Mouse (Mus musculus): ENCODE data around the gene Fadd. TPM values are rescaled to one million over a fixed set of nuclear protein-coding genes. Genes with fewer than 3 reads are reported as not detected.
A peak's percentile ranks its signal among the peaks of the same experiment; 100 is the strongest.

Gene Fadd
- polyA plus RNA-seq, 1 experiment from 2014 or later = 4.8 TPM

DNA sequence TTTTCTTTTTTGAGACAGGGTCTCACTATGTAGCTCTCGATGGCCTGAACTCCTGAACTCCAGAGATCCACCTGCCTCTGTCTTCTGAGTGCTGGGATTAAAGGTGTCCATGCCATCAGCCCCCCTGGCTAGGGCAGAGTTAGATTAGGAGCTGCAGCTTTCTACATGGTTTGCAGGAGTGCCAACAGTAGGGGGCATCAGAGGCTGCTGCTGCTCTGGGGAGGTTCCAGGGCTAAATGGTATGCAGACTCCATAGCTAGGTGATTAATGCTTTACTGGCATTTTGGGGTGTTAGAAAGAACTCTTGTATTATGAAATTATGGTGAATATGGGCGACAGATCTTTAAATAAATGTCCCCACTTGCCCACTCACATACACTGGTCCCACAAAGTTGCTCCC is 5.0 kb upstream of the Fadd start:
- WGBS = 45% methylated on average over 2 of the region's 2 CpGs
- Histone ChIP-seq H3K4me2 (ENCODE audit: low read depth, low read length) (no peak overlapping the region), H3K36me3 (ENCODE audit: control insufficient read depth, insufficient read depth, low read length) (no peaks in the 10 kb centered on the region)

DNA sequence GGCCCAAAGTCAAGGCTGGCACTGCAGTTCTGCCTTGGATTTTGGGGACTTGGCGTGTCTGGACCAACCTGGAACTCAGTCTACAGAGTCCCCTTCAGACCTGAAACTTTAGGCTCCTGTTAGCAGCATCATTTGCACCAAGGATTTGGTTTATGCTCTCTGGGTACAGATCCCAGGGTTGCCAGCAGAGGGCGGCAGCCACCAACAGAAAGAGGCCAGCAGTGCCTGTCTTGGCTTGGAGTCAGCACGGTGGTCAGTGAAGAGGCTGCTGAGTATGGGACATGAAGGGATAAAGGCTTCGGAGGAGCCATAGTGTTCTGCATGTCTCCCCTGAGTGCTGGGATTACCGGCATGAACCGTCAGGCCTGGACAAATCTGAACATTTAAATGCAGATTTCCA is 3.4 kb upstream of the Fadd start:
- H3K4me1 ChIP-seq (ENCODE audit: control insufficient read depth, insufficient read depth, low read length) = peaks cover 12% of the 10 kb centered on the region; the same call in 1 of the 2 replicates
- ATAC-seq (ENCODE audit: low read depth) = no peak
- H3K27me3 ChIP-seq (ENCODE audit: control insufficient read depth, insufficient read depth, low read length) = no peaks in the 10 kb centered on the region
- no peaks in the 10 kb centered on the region for H3K36me3 ChIP-seq (ENCODE audit: control insufficient read depth, insufficient read depth, low read length)
- H3K4me3 ChIP-seq (ENCODE audit: low read depth, low read length) = no peak overlapping the region
- H3K27ac ChIP-seq (ENCODE audit: low read depth, low read length) = no peak overlapping the region
- H3K4me2 ChIP-seq (ENCODE audit: low read depth, low read length) = no peak overlapping the region
- no peaks in the 10 kb centered on the region for H3K9me3 ChIP-seq (ENCODE audit: control insufficient read depth, low read length)
- H3K9ac ChIP-seq (replicated peaks; ENCODE audit: low read depth, low read length) = no peak overlapping the region
- 14% methylated on average over 6 of the region's 6 CpGs for WGBS

More for the DNA sequence above, 5.0 kb upstream of the Fadd start:
- H3K4me3 ChIP-seq (ENCODE audit: low read depth, low read length) = no peak overlapping the region
- H3K27me3 ChIP-seq (ENCODE audit: control insufficient read depth, insufficient read depth, low read length) = no peaks in the 10 kb centered on the region
- no peak overlapping the region for H3K9ac ChIP-seq (replicated peaks; ENCODE audit: low read depth, low read length)
- ATAC-seq (ENCODE audit: low read depth) = no peak
- H3K27ac ChIP-seq (ENCODE audit: low read depth, low read length) = no peak overlapping the region
- peaks cover 4% of the 10 kb centered on the region; the same call in 1 of the 2 replicates for H3K4me1 ChIP-seq (ENCODE audit: control insufficient read depth, insufficient read depth, low read length)
- H3K9me3 ChIP-seq (ENCODE audit: control insufficient read depth, low read length) = no peaks in the 10 kb centered on the region

DNA sequence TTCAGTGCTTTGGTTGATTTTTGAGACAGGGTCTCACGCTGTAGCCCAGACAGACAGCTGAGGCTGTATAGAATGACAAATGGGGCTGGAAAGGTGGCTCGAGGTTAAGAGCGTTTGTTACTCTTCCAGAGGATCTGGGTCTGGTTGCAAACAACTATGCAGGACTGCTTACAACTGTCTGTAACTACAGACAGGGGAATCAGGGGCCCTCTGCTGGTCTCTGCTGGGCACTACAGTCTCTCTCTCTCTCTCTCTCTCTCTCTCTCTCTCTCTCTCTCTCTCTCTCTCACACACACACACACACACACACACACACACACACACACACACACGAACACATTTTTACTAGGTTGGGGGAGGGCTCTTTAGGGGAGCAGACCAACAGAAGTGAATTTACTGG is 1.4 kb upstream of the Fadd start:
- peaks cover 12% of the 10 kb centered on the region for H3K4me1 ChIP-seq (ENCODE audit: control insufficient read depth, insufficient read depth, low read length)
- ATAC-seq (ENCODE audit: low read depth) = no peak

DNA sequence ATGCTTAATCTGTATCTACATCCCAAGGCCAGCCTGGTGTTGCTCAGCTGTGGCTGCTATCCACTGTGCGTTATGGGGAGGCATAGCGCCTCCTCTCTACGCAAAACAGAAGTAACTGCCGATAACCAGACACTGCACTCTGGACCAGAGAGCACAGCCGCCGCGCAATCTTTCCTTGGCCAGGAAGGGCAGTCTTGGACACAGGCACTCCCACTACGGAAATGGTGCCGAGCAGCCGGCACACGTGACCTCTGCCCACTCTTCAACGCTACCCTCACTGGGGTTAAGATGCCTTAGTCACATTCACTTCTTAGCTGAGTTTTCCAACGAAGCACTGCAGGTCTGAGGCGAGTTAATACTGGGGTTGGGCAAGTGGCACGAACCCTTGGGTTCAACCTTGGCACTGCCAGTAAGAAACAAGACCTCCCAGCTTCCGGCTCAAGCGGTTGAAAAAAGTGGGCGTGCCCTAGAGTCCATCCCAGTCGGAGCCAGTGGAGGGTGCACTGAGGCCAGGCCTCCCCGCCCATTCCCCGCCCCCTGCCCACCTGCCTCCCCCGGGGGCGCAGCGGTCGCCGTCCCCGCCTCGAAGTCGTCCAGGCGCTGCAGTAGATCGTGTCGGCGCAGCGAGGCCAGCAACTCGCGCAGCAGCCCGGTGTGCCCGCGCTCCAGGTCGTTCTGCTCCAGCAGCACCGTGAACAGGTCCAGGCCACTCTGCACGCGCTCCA is 542 bp downstream of the Fadd start:
- Histone ChIP-seq H3K9me3 (ENCODE audit: control insufficient read depth, low read length) (no peaks in the 10 kb centered on the region), H3K9ac (replicated peaks; ENCODE audit: low read depth, low read length) (peak overlapping the region; percentile 78), H3K36me3 (ENCODE audit: control insufficient read depth, insufficient read depth, low read length) (peaks cover 14% of the 10 kb centered on the region; the same call in 1 of the 2 replicates), H3K27me3 (ENCODE audit: control insufficient read depth, insufficient read depth, low read length) (no peaks in the 10 kb centered on the region), H3K4me1 (ENCODE audit: control insufficient read depth, insufficient read depth, low read length) (peaks cover 12% of the 10 kb centered on the region), H3K27ac (ENCODE audit: low read depth, low read length) (peak overlapping the region; percentile 85), H3K4me3 (ENCODE audit: low read depth, low read length) (peak overlapping the region; percentile 84), H3K4me2 (ENCODE audit: low read depth, low read length) (peak overlapping the region; percentile 85)
- ATAC-seq (ENCODE audit: low read depth) = peak; percentile 84
- WGBS = under 1% methylated on average over 43 of the region's 43 CpGs

More for the DNA sequence above, 1.4 kb upstream of the Fadd start:
- no peak overlapping the region for H3K9ac ChIP-seq (replicated peaks; ENCODE audit: low read depth, low read length)
- no peak overlapping the region for H3K4me2 ChIP-seq (ENCODE audit: low read depth, low read length)
- WGBS = 7% methylated on average over 4 of the region's 4 CpGs
- H3K9me3 ChIP-seq (ENCODE audit: control insufficient read depth, low read length) = no peaks in the 10 kb centered on the region
- H3K36me3 ChIP-seq (ENCODE audit: control insufficient read depth, insufficient read depth, low read length) = peaks cover 11% of the 10 kb centered on the region; the same call in 1 of the 2 replicates
- H3K27me3 ChIP-seq (ENCODE audit: control insufficient read depth, insufficient read depth, low read length) = no peaks in the 10 kb centered on the region
- H3K4me3 ChIP-seq (ENCODE audit: low read depth, low read length) = no peak overlapping the region
- H3K27ac ChIP-seq (ENCODE audit: low read depth, low read length) = no peak overlapping the region

DNA sequence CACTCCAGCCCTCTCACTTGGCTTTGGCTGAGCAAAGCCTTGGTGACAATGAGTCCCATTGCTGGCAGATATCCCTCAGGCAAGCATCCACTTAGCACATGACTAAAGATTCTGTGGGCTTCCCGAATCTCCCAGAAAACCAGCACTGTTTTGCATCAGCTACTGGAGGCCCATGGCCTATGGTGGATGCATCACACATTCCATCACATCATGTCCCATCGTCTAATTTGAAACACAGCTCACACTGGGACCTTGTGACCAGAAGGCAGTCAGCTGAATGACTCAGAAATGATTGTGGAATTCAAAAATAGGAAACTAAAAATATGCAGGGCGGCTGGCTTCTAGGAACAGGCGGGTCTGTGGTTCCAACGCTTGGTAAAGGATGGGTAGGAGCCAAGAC is 4.4 kb downstream of the Fadd start:
- no peak overlapping the region for H3K4me2 ChIP-seq (ENCODE audit: low read depth, low read length)
- H3K27ac ChIP-seq (ENCODE audit: low read depth, low read length) = no peak overlapping the region
- H3K4me3 ChIP-seq (ENCODE audit: low read depth, low read length) = no peak overlapping the region
- 91% methylated on average over 5 of the region's 5 CpGs for WGBS
- H3K9me3 ChIP-seq (ENCODE audit: control insufficient read depth, low read length) = no peaks in the 10 kb centered on the region
- H3K9ac ChIP-seq (replicated peaks; ENCODE audit: low read depth, low read length) = no peak overlapping the region
- no peaks in the 10 kb centered on the region for H3K27me3 ChIP-seq (ENCODE audit: control insufficient read depth, insufficient read depth, low read length)
- ATAC-seq (ENCODE audit: low read depth) = no peak
- H3K36me3 ChIP-seq (ENCODE audit: control insufficient read depth, insufficient read depth, low read length) = peaks cover 14% of the 10 kb centered on the region; the same call in 1 of the 2 replicates
- peaks cover 10% of the 10 kb centered on the region for H3K4me1 ChIP-seq (ENCODE audit: control insufficient read depth, insufficient read depth, low read length)

DNA sequence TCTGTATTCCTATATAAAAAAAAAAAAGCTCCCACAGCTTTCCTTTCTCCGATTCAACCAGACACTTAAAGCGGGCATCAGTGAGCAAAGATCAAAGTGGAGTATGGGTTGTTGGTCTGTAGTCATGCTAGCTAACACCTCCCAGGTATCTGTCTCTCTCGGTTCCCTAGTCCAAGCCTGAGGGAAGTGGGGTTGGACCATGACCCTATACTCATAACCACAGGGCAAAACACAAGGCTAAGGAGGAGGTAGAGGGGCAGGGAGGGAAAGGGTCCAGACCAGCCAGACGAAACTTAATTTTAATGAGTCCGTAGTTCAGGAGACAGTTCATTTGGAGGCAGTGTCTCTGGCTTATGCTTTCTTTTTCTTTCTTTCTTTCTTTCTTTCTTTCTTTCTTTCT is 10.0 kb downstream of the Fadd start:
- no peaks in the 10 kb centered on the region for H3K9me3 ChIP-seq (ENCODE audit: control insufficient read depth, low read length)
- H3K4me1 ChIP-seq (ENCODE audit: control insufficient read depth, insufficient read depth, low read length) = no peaks in the 10 kb centered on the region
- no peak overlapping the region for H3K27ac ChIP-seq (ENCODE audit: low read depth, low read length)
- no peak overlapping the region for H3K9ac ChIP-seq (replicated peaks; ENCODE audit: low read depth, low read length)
- H3K4me2 ChIP-seq (ENCODE audit: low read depth, low read length) = no peak overlapping the region
- no peak overlapping the region for H3K4me3 ChIP-seq (ENCODE audit: low read depth, low read length)
- 86% methylated on average over 5 of the region's 5 CpGs for WGBS
- H3K27me3 ChIP-seq (ENCODE audit: control insufficient read depth, insufficient read depth, low read length) = peaks cover 2% of the 10 kb centered on the region; the same call in 1 of the 2 replicates
- ATAC-seq (ENCODE audit: low read depth) = no peak
- H3K36me3 ChIP-seq (ENCODE audit: control insufficient read depth, insufficient read depth, low read length) = no peaks in the 10 kb centered on the region

DNA sequence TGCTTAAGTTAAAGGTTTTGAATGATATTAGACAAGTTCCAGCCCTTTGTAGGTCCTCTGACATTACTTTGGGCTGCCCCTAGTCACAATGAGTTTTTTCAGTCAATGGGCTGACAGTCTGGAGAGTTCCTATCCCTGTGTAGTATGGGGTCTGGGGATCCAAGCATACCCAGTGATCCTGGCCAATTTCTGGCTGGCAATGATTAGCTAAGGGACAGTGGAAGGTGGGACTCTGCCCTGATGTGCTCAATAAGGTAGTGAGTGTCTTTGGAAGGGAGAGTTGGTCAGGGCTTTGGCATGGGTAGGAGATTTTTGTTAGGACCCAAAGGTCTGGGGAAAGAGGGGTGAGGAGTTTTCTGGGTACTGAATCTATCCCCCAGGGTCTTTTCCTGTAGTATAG is 10.7 kb downstream of the Fadd start:
- peaks cover 2% of the 10 kb centered on the region; the same call in 1 of the 2 replicates for H3K27me3 ChIP-seq (ENCODE audit: control insufficient read depth, insufficient read depth, low read length)
- no peak overlapping the region for H3K4me2 ChIP-seq (ENCODE audit: low read depth, low read length)
- no peaks in the 10 kb centered on the region for H3K36me3 ChIP-seq (ENCODE audit: control insufficient read depth, insufficient read depth, low read length)
- ATAC-seq (ENCODE audit: low read depth) = no peak
- H3K4me1 ChIP-seq (ENCODE audit: control insufficient read depth, insufficient read depth, low read length) = no peaks in the 10 kb centered on the region
- H3K27ac ChIP-seq (ENCODE audit: low read depth, low read length) = no peak overlapping the region
- no peak overlapping the region for H3K4me3 ChIP-seq (ENCODE audit: low read depth, low read length)
- H3K9ac ChIP-seq (replicated peaks; ENCODE audit: low read depth, low read length) = no peak overlapping the region
- H3K9me3 ChIP-seq (ENCODE audit: control insufficient read depth, low read length) = no peaks in the 10 kb centered on the region

DNA sequence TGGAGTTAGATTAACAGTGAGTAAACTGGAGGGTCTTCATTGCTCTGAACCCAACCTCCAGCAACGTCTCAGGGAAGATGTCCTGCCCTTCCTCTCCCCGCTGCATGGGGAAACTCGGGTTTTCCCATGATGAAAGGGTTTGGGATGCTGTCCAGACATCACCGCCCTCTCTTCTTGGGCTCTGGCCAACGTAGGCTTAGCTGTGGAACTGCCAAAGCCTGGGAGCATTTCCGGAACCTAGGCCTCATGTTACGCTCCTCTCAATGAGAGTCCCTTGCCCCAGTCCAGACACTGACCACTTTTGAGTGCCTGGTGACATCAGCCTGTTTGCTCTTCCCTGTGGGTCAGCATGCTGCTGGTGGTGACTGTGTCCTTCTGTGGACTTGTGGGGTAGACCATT is 12.8 kb downstream of the Fadd start:
- Histone ChIP-seq H3K9ac (replicated peaks; ENCODE audit: low read depth, low read length) (no peak overlapping the region), H3K4me1 (ENCODE audit: control insufficient read depth, insufficient read depth, low read length) (no peaks in the 10 kb centered on the region), H3K4me3 (ENCODE audit: low read depth, low read length) (no peak overlapping the region), H3K4me2 (ENCODE audit: low read depth, low read length) (no peak overlapping the region), H3K27ac (ENCODE audit: low read depth, low read length) (no peak overlapping the region), H3K36me3 (ENCODE audit: control insufficient read depth, insufficient read depth, low read length) (no peaks in the 10 kb centered on the region), H3K27me3 (ENCODE audit: control insufficient read depth, insufficient read depth, low read length) (peaks cover 2% of the 10 kb centered on the region; the same call in 1 of the 2 replicates), H3K9me3 (ENCODE audit: control insufficient read depth, low read length) (no peaks in the 10 kb centered on the region)
- WGBS = 82% methylated on average over 7 of the region's 7 CpGs
- ATAC-seq (ENCODE audit: low read depth) = no peak

DNA sequence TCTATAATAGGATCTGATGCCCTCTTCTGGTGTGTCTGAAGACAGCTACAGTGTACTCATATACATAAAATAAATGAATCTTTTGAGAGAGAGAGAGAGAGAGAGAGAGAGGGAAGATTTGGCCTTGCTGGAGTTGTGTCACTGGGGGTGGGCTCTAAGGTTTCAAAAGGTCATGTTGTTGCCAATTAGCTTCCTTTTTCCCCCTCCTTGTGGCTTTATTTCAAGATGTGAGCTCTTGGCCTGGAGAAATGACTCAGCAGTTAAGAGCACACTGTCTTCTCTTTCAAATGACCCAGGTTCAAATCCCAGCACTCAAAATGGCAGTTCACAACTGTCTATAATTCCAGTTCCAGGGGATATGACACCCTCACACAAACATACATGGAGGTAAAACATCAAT is 14.2 kb downstream of the Fadd start:
- peaks cover 2% of the 10 kb centered on the region; the same call in 1 of the 2 replicates for H3K27me3 ChIP-seq (ENCODE audit: control insufficient read depth, insufficient read depth, low read length)
- no peak overlapping the region for H3K4me2 ChIP-seq (ENCODE audit: low read depth, low read length)
- ATAC-seq (ENCODE audit: low read depth) = no peak
- H3K27ac ChIP-seq (ENCODE audit: low read depth, low read length) = no peak overlapping the region
- no peaks in the 10 kb centered on the region for H3K4me1 ChIP-seq (ENCODE audit: control insufficient read depth, insufficient read depth, low read length)
- no peak overlapping the region for H3K9ac ChIP-seq (replicated peaks; ENCODE audit: low read depth, low read length)
- H3K4me3 ChIP-seq (ENCODE audit: low read depth, low read length) = no peak overlapping the region
- no peaks in the 10 kb centered on the region for H3K36me3 ChIP-seq (ENCODE audit: control insufficient read depth, insufficient read depth, low read length)
- H3K9me3 ChIP-seq (ENCODE audit: control insufficient read depth, low read length) = no peaks in the 10 kb centered on the region
